Mouse (Mus musculus) testis, adult 2 months (tissue): ENCODE results near the gene Ndnf.

Experiments
- CTCF ChIP-seq: fragments of 200-500 bp; IDR thresholded peaks from 2 replicates; pipeline ENCODE4 v1.5.1; 2012; ENCODE audit warnings: low read depth, mild to moderate bottlenecking, inconsistent platforms, low read length, moderate library complexity; ENCODE audit not compliant: control insufficient read depth, insufficient read depth, insufficient replicate concordance
- POLR2A ChIP-seq: fragments of 200-500 bp; IDR thresholded peaks from 2 replicates; pipeline ENCODE4 v1.6.1; 2012; ENCODE audit warnings: low read depth, mild to moderate bottlenecking, inconsistent platforms, low read length, moderate library complexity; ENCODE audit not compliant: control insufficient read depth

- TF ChIP-seq CTCF: no peak
- TF ChIP-seq POLR2A: no peak
Observed at GRCm38 (mm10) chr6:65663990-65664389, 7.4 kb upstream of the Ndnf start.
